Mouse (Mus musculus) erythroblast, embryonic 14.5 days (primary cell): ENCODE results near the gene Izumo1.

Source experiments
- GATA1 ChIP-seq: IDR thresholded peaks from 2 replicates; pipeline ENCODE4 v1.6.1; 2012; ENCODE audit warnings: low read length, inconsistent platforms, mixed read lengths
- TAL1 ChIP-seq: IDR thresholded peaks from 3 replicates; pipeline ENCODE4 v1.6.1; 2012; ENCODE audit warnings: low read length, inconsistent platforms, mixed read lengths

GRCm38 (mm10) chr7:45628364-45629294 is 7.0 kb downstream of the Izumo1 start:
- TF ChIP-seq GATA1 (no peak), TAL1 (no peak)
